Mouse (Mus musculus) kidney, postnatal 10 days (tissue): ENCODE results near the gene Asb15.
A peak's percentile ranks its signal among the peaks of the same experiment; 100 is the strongest.

Experiments
- DNase-seq: peaks from one replicate; pipeline ENCODE4 v3.0.0; 2021; ENCODE audit warnings: mixed read lengths

The Asb15 gene

DNA sequence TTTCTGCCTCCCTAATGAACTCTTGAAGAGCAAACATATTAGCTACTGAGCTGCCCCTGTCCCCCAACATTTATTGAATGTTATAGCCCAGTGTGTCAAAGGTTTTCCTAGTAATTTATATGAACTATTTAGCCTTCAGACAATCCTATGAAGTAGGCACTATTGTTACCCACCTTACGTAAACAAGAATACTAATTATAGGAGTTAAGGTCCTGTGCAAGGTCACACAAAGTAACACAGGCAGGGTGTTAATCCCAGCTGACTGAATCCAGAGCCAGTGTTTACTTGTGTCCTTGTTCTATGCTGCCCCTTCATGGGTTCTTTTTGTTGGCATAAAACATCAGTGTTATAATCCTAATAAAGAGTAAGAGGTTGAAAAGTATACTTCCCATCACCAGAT, 41.8 kb downstream of the Asb15 start:
- DNase-seq = no peak

DNA sequence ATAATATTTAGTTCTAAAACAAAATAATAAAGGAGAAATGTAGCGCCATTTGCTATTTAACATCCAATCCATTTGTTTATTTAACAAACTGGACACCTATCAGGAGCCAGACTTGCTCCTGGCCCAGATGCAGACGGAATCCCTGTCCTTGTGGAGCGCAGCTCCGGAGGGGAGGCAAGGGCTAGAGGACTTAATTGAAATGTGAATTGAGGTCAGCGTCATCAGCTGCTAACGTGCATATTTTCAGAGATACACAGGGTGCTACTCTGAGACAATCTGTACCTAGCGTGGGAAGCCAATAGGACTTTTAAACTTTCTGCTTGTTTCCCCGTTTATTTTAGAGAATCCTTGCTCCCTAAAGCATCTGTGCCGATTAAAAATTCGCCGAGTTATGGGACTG, 42.3 kb downstream of the Asb15 start:
- no peak for DNase-seq

DNA sequence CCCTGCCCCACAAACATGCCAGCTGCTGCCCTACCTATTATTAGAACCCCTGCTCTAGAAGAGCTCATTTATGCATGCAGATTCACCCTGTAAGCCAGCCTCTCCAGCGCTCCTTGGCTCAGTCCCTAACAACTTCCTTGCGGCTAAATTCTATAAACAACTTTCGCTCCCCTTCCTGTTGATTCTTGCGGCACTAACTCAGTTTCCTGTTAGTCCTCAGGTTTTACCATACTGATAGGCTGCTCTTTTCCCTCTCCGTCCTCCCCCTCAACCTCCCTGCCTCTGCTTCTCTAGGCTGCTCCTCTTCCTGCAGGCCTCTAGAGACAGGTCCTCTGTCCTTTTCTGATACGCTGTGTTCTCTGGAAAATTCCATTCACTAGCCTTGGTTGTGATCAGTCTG, 43.2 kb downstream of the Asb15 start:
- DNase-seq = peak; percentile 32

DNA sequence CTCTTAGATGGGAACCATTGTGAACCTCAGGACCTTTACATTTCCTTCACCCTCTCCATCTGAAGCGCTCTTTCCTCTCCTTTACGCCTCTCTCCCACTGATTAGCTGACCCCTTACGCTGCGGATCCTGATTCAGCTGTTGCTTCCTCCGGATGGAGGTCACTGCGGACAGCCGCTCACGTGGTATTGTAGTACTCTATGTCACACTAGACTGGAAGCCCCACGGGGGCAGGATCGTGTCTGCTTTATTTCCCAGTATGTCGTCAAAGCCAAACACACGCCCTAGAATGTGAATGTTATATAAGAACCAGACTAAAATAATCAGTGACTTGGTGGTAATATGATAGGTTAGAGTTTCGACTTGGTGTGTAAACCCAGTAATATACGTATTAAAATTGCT, 44.5 kb downstream of the Asb15 start:
- DNase-seq = no peak

DNA sequence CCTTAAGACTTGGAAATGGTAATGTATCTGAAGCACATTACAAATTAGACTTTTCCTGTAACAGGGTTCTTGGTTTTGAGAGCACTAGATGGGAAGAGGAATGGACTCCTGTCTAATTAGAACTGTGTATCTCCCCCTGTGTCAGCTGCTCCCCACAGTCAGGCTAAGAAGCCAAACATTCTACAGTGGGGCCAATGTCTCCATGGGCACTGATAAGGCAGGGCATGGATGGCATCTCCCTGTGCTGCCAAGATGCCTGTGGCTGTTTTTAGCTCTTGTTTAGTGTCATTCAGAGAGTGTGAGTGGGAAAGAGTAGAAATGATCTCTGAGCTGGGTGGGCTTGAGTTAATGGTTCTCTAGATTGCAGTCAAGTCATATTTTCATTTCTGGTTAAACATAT, 45.4 kb downstream of the Asb15 start:
- DNase-seq = no peak

DNA sequence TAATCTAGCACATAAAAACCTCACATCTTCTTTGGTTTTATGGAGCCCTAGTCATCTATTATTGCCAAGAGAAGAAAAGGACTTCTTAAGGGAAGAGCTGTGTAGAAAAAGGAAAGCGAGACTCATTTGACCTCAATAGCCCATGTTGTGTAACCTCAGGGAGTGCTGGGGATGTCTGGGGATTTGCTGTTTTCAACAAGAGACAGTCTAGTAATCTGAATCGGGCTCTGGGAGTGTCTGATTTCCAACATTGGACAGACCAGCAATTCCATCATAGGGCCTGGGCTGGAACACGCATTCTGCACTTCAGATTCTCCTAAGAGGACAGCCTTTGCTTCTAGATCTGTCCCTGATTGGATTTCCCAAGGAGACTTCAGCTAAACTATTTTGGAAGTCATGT, 55.5 kb downstream of the Asb15 start:
- DNase-seq = no peak

DNA sequence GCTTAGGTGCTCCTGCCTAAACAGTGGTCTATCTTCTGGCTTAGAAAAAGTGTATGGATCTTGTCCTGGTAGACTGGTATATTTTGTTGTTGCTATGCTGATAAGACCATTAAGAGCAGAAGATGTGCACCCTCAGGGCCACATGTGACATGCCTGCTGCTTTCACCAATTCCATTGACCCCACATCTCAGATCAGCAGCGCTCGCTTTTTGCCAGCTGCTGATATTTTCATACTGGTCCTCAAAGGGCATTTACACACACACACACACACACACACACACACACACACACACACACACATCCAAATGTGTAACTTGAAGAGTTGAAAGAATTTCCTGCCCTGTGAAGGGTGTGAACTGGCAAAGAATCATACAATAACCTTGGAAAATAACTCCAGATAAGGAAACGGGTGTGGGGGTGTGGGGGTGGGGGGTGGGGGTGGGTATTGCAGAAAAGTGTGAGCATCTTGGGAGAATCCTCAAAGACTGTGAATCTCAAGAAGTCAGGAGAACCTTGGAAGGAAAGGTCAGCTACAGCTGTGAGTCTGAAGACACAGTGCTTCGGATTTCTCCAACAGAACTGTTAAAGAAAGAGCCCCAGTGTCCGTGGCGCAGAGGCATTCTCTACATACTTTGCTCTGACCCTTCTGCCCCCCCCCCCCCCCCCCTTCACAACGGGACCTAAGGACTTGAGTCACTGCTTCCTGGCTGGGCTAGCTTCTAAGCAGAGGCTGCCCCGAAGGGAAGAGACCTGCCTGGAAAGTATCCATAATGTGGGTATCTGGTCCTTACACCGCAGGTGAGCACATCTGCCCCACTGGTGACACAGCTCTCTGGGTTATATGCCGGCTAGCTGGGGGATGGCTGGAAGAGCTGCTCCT, 57.7 kb downstream of the Asb15 start:
- peak; percentile 46 for DNase-seq

DNA sequence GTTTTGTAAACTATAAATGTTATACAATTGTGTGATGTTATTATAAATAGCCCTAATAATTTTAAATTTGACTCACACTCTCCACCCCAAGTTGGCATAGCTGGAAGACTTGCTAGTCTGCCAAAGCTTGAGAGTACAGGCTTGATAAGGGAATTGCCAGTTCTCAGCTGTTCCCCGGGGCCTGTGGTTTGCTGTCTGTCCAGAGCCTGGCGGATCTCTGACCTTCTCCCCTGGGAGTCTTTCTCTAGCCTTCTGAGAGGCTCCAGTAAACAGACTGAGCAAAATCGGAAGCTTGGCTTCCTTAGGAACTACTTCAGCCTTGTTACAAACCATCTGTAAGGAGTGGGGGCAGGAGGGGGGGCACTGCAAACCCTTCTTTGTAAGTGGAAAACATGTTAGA, 58.9 kb downstream of the Asb15 start:
- peak; percentile 77 for DNase-seq

DNA sequence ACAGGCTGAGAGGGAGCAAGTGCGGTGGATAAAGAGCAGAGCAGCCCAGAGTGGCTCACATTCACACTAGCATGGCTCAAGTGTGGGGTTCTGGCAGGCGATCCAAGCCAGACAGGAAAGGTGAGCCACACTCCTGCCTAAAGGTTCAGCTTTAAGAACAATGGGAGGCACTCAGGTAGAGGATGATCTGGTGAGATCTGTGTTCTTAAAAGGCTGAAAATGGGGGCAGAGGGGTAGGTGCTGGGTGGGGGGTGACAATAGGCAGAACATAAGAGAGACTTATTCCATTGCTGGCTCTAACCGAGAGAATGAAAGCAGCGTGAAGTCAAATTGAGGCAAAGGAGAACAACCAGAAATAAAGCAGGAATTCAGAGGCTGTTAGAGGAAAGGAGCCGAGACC, 62.3 kb downstream of the Asb15 start:
- DNase-seq = no peak

DNA sequence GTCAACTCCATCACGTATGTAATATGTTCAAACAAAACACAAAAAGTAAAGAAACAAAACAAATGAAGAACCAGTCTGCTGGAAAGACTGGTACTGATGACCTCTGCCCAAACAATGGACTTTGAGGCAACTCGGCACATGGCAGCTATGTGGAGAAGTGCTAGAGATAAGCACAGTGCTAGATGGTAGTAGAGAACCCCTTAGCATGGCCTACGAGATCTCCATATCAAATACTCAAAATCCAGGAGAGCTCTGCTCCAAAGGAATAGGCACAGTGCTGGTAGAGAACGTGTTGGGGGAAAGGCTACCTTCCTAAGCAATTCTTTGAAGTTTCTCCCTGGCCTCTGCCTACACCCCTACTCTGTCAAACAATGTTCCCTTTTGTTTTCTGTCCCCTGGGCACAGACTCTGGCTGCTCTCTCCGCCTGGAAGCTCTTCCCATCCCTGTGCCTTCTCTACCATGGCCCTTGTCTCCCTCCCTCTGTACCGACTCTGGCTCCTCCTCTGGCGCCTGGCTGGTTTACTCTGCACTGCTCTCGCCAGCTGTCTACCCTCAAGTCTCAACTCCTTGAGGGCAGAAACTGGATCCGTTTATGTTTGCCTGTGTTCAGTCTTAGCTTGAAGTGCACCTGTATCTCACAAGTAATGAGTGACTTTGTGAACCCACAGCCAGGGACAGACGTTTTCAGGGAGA, 63.7 kb downstream of the Asb15 start:
- no peak for DNase-seq

DNA sequence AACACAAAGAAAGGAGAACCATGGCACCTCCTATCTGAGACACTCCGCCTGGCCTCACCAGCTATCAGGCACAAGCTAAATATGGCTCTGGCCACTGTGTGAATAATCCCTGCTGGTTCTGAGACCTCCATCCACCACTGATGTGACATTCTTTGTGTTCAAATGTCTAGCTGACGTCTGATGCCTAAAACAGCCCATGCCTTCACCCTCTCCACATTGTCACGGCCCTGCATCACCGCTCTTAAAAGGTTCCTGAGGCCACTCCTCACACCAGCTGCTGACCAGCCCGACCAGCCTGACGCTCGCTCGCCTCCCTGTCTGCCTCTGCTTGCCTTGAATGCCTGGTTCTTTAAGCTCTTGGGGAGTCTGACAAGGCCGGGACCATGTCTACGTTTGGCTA, 69.6 kb downstream of the Asb15 start, which contains the start of gene Lmod2:
Gene Lmod2, plus strand, starts transcription at position 263 of the 400 bp plus-strand sequence.
- DNase-seq = no peak

DNA sequence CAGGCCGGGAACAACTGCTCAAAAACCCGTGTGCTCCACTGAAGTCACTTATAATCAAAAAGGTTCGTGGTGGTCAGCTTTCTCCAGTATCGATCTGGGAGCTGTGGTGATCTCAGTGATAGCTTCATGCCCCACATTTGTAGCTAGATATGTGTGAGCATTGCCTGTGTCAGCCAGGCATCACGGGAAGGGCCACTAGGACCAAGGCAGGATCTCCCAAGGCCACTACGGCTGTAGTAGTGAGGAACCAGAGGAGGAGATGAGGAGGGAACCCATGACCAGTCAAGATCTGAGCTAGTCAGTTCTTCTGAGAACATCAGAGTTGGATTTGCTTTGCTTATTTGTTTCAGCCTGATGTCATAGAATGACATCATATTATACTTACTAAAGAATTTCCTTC, 71.2 kb downstream of the Asb15 start:
- DNase-seq = no peak

DNA sequence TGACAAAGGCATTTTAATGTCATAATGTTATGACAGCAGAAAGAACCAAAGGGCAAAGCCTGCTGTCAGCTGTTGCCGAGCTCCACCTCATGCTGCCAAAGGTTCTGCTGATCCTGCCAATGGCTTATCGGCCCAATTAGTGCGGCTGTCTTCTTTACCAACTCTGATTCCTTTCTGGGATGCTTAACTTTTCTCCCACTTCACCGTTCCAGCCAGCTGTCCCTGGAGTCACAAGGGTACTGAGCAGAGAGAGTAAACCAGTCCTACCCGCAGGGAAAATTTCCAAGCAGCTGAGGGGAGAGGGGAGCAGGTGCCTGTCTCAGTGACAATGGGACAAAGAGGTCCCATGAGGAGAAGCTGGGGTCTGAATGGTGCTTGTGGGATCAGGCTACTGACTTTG, 71.7 kb downstream of the Asb15 start:
- DNase-seq = no peak

DNA sequence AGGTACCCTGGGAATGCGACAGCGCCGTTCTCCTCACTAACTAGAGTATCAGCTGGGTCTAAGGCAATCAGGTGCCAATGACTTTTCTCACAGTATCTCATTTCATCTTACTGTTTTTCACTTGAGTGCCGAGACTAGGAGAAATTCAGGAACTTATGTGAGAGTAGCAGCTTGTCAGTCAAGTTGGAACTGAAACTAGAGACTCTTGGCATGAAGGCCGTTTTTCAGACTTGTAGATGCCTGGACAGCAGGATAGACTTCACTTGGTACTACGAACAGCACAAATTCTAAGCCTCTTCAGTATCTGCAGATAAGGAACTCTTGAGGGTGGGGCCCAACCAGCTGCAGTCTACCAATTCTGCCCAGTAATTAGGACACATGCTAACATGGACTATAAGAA, 72.2 kb downstream of the Asb15 start:
- DNase-seq = no peak

DNA sequence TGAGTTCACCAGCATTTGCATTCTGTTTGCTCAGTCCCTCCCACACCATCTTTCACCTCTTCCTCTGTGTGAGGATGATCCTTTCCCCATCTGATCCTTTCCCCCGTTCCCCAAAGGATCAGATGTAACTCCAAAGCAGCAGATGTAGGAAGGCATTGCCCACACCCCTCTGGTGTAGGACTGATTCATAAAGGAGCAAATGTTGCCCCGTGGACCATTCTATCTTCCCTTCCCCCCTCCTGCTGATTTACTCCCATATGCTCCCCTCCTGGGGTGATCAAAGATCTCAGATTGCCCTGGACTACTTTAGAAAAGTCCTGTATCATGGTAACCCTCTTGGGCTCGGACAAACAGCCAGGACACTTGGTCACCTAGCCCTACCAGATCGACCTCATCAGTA, 72.8 kb downstream of the Asb15 start:
- no peak for DNase-seq

DNA sequence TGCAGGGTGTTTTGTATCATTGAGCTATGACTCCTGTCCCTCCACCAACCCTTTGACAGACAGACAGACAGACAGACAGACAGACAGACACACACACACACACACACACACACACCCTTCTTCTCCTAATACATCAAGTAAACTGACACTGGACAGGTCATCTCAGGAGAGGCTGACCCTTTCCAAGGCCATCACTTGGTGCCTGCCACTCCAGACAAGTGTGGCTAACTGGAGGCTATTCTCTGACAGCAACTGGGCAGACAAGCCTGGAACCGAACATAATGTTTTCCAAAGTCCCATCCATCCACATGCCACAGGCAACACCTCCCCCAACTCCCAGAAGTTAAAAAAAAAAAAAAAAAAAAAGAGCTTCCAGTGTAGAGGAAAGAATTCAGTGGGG, 73.7 kb downstream of the Asb15 start:
- no peak for DNase-seq

DNA sequence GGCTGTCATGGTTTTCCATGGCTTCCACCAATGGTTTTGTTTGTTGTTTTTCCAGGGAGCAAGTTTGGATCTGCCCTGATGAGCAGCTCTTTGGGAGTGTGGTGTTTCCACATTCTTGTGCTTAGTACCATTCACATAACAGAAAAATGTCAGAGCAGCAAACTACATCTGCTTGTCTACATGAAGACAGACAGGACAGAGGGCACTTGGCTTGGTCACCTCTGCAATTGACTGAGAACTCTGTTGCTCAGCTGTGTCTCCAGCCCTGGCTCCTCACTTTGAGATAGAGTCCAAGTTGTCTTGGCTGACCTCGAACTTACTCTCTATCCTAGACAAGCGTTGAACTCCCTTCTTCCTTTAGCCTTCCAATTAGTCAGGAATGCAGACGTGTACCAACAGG, 74.4 kb downstream of the Asb15 start:
- DNase-seq = no peak

DNA sequence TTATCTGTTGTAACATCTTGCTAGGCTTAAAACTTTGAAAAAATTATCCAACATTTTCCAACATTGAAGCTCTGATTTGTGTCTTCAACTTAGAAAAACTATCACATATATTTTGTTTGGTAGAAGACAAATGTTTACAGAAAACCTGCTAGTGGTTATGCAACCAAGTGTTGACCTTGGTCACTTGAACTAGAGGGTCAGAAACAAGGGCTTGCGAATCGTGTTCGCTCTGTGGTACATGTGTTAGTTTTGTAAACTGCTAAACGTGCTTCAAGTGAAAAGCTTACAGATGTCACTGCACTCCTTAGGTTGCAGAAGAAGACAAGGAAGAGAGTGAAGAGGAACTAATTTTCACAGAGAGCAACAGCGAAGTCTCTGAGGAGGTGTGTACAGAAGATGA, 75.0 kb downstream of the Asb15 start:
- no peak for DNase-seq

DNA sequence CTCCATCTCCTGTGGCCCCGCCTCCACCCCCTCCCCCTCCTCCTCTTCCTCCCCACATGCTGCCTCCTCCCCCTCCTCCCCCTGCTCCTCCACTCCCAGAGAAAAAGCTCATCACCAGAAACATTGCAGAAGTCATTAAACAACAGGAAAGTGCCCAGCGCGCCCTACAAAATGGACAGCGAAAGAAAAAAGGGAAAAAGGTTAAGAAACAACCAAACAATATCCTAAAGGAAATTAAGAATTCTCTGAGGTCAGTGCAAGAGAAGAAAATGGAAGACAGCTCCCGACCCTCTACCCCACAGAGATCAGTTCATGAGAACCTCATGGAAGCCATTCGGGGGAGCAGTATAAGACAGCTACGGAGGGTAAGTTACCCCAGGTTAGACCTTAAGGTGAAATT, 76.3 kb downstream of the Asb15 start:
- no peak for DNase-seq

DNA sequence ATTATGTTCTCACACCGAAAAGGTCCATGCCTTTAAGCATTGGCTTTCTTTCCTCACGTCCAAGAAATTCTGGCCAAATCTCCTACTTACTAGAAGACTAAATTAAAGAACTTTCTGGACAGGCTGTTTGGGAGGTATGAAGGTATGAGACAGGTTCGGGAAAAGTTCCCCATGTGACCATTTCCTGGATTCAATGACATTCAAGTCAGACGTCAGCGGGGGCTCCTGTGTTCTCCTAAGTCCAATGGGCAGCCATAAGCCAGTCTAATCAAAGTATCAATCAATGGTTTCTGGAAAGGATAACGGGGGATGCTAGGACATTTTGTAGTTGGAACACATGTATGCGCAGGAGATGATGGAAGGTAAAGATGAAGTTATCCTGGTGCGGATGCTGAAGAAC, 77.7 kb downstream of the Asb15 start:
- no peak for DNase-seq

DNA sequence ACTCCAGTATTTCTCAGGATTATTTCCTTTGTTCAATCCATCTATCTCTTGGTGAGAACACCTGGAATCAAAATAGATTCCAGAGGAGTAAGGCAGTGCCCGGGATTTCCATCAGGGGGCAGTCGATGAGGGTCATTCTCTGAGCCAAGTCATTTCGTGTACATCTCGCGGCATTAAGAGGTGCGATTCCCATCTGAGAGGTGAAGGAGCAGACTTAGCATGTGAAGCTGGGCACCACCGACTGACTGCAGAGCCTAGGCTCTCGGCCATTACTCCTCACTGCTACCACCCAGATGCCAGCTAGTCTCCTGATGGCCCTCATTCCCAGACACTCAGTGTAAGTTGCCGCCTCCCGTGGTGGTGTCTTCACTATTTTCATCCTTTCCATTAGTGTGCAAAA, 78.6 kb downstream of the Asb15 start:
- no peak for DNase-seq

DNA sequence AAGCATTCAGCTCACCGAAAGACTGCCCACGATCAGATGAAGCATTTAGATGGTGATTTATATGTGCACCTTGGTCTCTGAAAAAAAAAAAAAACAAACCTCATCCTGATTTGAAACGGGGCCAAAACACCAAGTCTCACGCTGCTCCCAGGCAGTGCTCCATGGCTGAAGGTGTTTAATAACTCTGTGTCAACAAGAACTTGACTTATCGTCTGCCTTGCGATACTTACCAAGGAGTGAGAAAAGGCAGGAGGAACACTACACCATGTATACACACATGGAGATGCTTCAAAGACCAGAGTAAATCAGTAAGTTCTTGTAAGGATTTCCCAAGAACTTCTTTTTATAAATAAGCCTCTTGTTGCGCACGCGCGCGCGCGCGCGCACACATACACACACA, 79.6 kb downstream of the Asb15 start:
- no peak for DNase-seq

DNA sequence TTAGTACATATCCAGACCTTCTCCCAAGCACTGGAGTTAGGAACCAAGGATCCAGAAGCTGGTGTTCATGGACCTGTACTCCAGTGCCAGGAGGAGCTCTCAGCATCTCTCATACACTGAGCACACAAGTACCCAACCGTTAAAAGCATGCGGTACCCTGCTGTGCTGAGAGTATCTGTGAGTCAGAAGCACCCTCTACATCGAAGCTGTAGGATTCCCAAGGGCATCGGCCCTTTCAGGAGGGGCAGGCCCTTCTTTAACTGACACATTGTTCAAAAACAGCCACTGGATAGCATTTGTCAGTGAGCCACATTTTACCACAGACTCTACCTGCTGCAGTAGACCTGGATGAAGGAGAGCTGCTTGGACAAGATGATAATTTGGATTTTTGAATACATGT, 80.2 kb downstream of the Asb15 start:
- DNase-seq = no peak

DNA sequence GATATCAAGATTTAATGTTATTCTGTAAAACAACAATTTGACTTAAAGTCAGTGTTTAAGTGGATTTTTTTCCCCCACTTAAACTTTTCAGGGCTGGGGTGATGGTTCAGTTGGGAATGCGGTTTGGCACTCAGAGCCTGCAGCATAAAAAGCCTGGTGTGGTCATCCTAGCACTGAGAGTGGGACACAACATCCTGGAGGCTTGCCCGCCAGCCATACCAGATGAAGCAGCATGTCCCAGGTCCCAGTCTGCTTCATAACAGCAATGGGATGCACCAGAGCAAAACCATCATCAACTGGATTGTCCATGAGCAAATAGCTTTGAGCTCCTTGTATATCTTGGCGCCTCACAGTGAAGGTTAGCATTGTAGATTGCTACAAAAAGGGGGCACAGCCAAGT, 80.7 kb downstream of the Asb15 start:
- DNase-seq = no peak

DNA sequence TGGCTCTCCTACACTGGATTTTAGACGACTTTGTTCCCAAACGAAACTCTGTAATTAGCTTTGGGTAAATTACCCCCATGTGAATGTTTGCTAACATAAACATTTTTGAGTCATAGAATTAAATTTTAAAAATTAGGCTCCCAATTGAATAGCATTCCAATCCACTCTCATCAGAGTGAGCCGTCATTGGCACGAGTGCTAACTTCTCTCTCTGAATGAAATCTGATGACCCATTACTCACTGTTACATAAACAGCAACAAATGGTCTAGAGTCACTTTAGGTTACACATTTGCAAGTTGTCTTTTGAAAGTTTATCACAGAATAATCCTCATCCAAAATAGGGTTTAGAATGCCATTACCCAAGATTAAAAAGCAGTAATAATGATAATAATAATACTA, 81.6 kb downstream of the Asb15 start:
- no peak for DNase-seq
